Mouse (Mus musculus): ENCODE data around the gene Palm2. TPM values are rescaled to one million over a fixed set of nuclear protein-coding genes. Genes with fewer than 3 reads are reported as not detected.
A peak's percentile ranks its signal among the peaks of the same experiment; 100 is the strongest.

Gene Palm2
- polyA plus RNA-seq, 1 experiment: 5.2 TPM

DNA sequence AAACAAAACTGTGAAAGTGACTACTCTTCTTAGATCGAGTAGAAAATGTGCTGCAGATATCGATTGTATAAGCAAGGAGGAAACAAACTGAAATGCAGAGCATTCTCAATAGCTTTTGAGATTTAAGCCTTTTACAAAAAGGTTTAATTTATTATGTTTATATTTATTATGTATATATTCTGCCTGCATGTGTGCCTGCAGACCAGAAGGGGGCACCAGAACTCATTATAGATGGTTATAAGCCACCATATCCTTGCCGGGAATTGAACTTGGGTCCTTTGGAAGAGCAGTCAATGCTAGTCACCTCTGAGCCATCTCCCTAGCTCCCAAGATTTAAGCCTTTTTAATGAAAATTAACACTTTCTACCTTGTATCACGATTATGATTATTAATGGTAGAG, 101.0 kb downstream of the Palm2 start:
- TF ChIP-seq POLR2A (IDR thresholded peaks at IDR 0.05; ENCODE audit: insufficient read length, low read depth): no peak
- TF ChIP-seq POLR2AphosphoS2 (IDR thresholded peaks at IDR 0.05; ENCODE audit: insufficient read length, low read depth): no peak
- TF ChIP-seq USF1 (IDR thresholded peaks at IDR 0.05; ENCODE audit: low read depth): no peak
- TF ChIP-seq MAX (IDR thresholded peaks at IDR 0.05; ENCODE audit: low read depth): no peak
- no peak for TF ChIP-seq REST (IDR thresholded peaks at IDR 0.05; ENCODE audit: insufficient read depth, insufficient read length)
- no peak for TF ChIP-seq CEBPB (IDR thresholded peaks at IDR 0.05; ENCODE audit: insufficient read depth, poor library complexity, severe bottlenecking)
- no peak for TF ChIP-seq E2F4 (IDR thresholded peaks at IDR 0.05; ENCODE audit: insufficient read depth)
- H3ac ChIP-seq (ENCODE audit: control insufficient read depth, insufficient read length): no peak overlapping the region
- no peaks in the 10 kb centered on the region for H3K27me3 ChIP-seq (ENCODE audit: control insufficient read depth, insufficient read depth, insufficient read length)
- no peaks in the 10 kb centered on the region for H3K79me2 ChIP-seq (ENCODE audit: control insufficient read depth, insufficient read depth)
- H3K4me3 ChIP-seq: no peak overlapping the region
- H3K36me3 ChIP-seq (ENCODE audit: control insufficient read depth, insufficient read depth): no peaks in the 10 kb centered on the region
- H3K4me2 ChIP-seq (ENCODE audit: low read depth): no peak overlapping the region

DNA sequence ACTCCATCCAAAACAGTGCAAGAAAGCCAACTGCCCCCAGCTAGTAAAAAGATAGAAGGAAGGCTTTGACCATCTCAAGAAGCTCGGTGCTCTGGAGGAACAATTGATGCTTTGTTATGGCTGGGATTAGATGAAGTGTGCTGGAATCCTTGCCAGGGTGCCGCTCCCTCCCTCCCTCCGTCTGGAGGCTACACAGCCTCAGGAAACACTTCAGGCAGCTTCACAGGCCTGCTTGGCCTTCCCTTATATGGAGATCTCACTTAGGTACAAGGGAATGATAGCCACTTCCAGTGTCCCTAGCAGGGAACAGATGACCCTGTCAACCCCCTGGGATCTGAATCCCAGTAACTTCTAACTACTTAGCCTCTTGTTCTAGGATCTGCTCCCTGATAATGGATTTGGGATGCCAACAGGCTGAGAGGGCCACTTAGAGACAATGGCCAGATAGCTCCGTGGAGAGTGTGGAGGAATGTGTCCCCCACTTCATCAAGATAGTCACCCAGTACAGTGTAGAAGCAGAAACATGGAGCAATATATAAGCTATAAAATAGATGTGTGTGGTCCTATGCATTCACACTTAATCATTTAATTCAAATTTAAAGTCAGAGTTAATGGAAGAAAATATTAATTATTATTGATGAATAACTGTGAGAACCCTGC, 104.1 kb downstream of the Palm2 start:
- Histone ChIP-seq H3K4me2 (ENCODE audit: low read depth) (no peak overlapping the region), H3K36me3 (ENCODE audit: control insufficient read depth, insufficient read depth) (no peaks in the 10 kb centered on the region), H3K79me2 (ENCODE audit: control insufficient read depth, insufficient read depth) (no peaks in the 10 kb centered on the region), H3K4me3 (no peak overlapping the region), H3ac (ENCODE audit: control insufficient read depth, insufficient read length) (no peak overlapping the region), H3K27me3 (ENCODE audit: control insufficient read depth, insufficient read depth, insufficient read length) (no peaks in the 10 kb centered on the region)
- no peak for TF ChIP-seq REST (IDR thresholded peaks at IDR 0.05; ENCODE audit: insufficient read depth, insufficient read length)
- TF ChIP-seq SRF (IDR thresholded peaks at IDR 0.05; ENCODE audit: control insufficient read depth, insufficient read length, low read depth): peak; percentile 93

DNA sequence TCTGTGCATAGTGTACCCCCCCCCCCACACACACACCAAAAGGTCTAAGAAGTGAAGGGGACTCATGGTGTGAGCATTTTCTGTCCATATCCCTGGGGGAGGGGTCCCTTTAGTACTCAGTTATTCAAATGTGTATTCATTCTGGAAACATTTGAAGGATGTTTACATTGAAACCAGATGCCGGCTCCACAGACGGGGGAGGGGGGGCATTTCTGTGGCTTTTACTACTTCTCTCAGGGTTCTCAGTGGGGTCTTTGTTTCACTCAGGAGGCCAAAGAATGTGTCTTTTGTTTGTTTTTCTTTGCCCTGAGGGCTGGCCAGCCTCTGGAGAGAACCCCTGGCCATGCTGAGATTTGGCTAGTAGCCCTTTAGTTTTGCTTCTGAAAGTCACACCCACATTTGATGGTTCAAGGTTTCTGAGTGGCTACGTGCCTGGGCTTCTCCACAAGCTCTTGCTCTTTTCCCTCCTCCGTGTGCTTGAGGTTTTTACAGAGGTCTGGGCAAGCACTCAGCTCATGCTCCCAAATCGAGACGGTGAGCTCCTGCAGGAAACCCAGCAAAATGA, 109.7 kb downstream of the Palm2 start:
- H3ac ChIP-seq (ENCODE audit: control insufficient read depth, insufficient read length): no peak overlapping the region
- H3K27me3 ChIP-seq (ENCODE audit: control insufficient read depth, insufficient read depth, insufficient read length): no peaks in the 10 kb centered on the region
- peak overlapping the region; percentile 7 for H3K4me3 ChIP-seq
- H3K4me2 ChIP-seq (ENCODE audit: low read depth): peak overlapping the region; percentile 95
- TF ChIP-seq POLR2A (IDR thresholded peaks at IDR 0.05; ENCODE audit: insufficient read length, low read depth) (no peak), TCF3 (IDR thresholded peaks at IDR 0.05; ENCODE audit: insufficient read length, low read depth) (no peak), MYOD1 (IDR thresholded peaks at IDR 0.05; ENCODE audit: control insufficient read depth in 1 of 3, insufficient read length in 2 of 3, low read depth in 2 of 3) (no peak), POLR2AphosphoS2 (IDR thresholded peaks at IDR 0.05; ENCODE audit: insufficient read length, low read depth) (no peak), USF1 (IDR thresholded peaks at IDR 0.05; ENCODE audit: low read depth) (no peak), TCF12 (IDR thresholded peaks at IDR 0.05; ENCODE audit: insufficient read depth, poor library complexity, severe bottlenecking) (no peak), REST (IDR thresholded peaks at IDR 0.05; ENCODE audit: insufficient read depth, insufficient read length) (no peak), MYOG (IDR thresholded peaks at IDR 0.05; ENCODE audit: control insufficient read depth in 1 of 3, insufficient read depth in 1 of 3, insufficient read length in 2 of 3, low read depth in 2 of 3) (no peak), E2F4 (IDR thresholded peaks at IDR 0.05; ENCODE audit: insufficient read depth) (no peak), MAX (IDR thresholded peaks at IDR 0.05; ENCODE audit: low read depth) (no peak), CEBPB (IDR thresholded peaks at IDR 0.05; ENCODE audit: insufficient read depth, poor library complexity, severe bottlenecking) (no peak), SRF (IDR thresholded peaks at IDR 0.05; ENCODE audit: control insufficient read depth, insufficient read length, low read depth) (no peak)
- no peaks in the 10 kb centered on the region for H3K79me2 ChIP-seq (ENCODE audit: control insufficient read depth, insufficient read depth)
- no peaks in the 10 kb centered on the region for H3K36me3 ChIP-seq (ENCODE audit: control insufficient read depth, insufficient read depth)

DNA sequence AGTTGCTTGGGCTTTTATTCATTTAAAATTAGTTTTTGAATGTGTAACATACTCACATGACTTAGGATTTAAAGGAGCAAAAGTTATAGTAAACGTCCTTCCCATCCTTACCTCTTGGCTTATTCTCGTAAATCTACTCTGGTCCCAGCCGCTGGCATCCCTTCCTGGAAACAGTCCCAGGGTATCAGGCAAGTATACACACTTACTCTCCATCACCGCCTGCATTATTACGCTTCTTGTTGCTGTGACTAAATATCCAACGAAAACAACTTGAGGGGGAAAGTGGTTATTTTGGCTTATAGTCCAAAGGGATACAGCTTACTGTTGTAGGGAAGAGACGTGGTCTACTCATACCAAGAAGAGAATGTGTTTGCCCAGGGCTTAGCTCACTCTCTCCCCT, 113.7 kb downstream of the Palm2 start:
- Histone ChIP-seq H3K4me3 (no peak overlapping the region), H3ac (ENCODE audit: control insufficient read depth, insufficient read length) (no peak overlapping the region), H3K36me3 (ENCODE audit: control insufficient read depth, insufficient read depth) (no peaks in the 10 kb centered on the region), H3K4me2 (ENCODE audit: low read depth) (no peak overlapping the region), H3K79me2 (ENCODE audit: control insufficient read depth, insufficient read depth) (no peaks in the 10 kb centered on the region), H3K27me3 (ENCODE audit: control insufficient read depth, insufficient read depth, insufficient read length) (no peaks in the 10 kb centered on the region)
- TF ChIP-seq E2F4 (IDR thresholded peaks at IDR 0.05; ENCODE audit: insufficient read depth): no peak
- TF ChIP-seq USF1 (IDR thresholded peaks at IDR 0.05; ENCODE audit: low read depth): no peak
- no peak for TF ChIP-seq POLR2A (IDR thresholded peaks at IDR 0.05; ENCODE audit: insufficient read length, low read depth)
- TF ChIP-seq POLR2AphosphoS2 (IDR thresholded peaks at IDR 0.05; ENCODE audit: insufficient read length, low read depth): no peak
- no peak for TF ChIP-seq CEBPB (IDR thresholded peaks at IDR 0.05; ENCODE audit: insufficient read depth, poor library complexity, severe bottlenecking)
- TF ChIP-seq REST (IDR thresholded peaks at IDR 0.05; ENCODE audit: insufficient read depth, insufficient read length): no peak
- TF ChIP-seq MYOG (IDR thresholded peaks at IDR 0.05; ENCODE audit: control insufficient read depth in 1 of 3, insufficient read depth in 1 of 3, insufficient read length in 2 of 3, low read depth in 2 of 3): no peak
- TF ChIP-seq MAX (IDR thresholded peaks at IDR 0.05; ENCODE audit: low read depth): no peak
- no peak for TF ChIP-seq MYOD1 (IDR thresholded peaks at IDR 0.05; ENCODE audit: control insufficient read depth in 1 of 3, insufficient read length in 2 of 3, low read depth in 2 of 3)

DNA sequence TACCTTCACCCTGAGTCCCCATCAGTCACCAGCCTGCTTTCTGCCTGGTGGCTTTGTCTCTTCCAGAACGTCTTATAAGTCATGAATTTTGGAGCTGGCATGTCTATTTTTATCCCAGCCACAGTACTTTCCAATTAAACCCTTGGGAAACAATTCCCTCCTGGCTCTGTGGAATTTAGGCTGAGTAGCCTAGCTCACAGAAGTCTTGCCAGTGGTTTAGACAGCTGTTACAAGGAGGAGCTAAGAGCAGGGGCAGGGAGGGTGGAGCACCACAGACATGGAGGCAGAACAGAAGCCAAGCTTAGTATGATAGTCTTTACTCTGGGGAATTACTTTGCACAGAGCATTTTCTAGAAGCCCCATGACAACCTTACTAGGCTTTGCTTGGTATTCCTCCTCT, 116.2 kb downstream of the Palm2 start:
- H3K79me2 ChIP-seq (ENCODE audit: control insufficient read depth, insufficient read depth): no peaks in the 10 kb centered on the region
- H3K36me3 ChIP-seq (ENCODE audit: control insufficient read depth, insufficient read depth): no peaks in the 10 kb centered on the region
- H3K4me2 ChIP-seq (ENCODE audit: low read depth): peak overlapping the region; percentile 70
- no peak overlapping the region for H3K4me3 ChIP-seq
- no peak overlapping the region for H3ac ChIP-seq (ENCODE audit: control insufficient read depth, insufficient read length)
- TF ChIP-seq MYOD1 (IDR thresholded peaks at IDR 0.05; ENCODE audit: control insufficient read depth in 1 of 3, insufficient read length in 2 of 3, low read depth in 2 of 3): peak; percentile 69 to 95 (median 93)
- TF ChIP-seq USF1 (IDR thresholded peaks at IDR 0.05; ENCODE audit: low read depth): no peak
- no peak for TF ChIP-seq MAX (IDR thresholded peaks at IDR 0.05; ENCODE audit: low read depth)
- TF ChIP-seq E2F4 (IDR thresholded peaks at IDR 0.05; ENCODE audit: insufficient read depth): no peak
- TF ChIP-seq POLR2A (IDR thresholded peaks at IDR 0.05; ENCODE audit: insufficient read length, low read depth): no peak
- TF ChIP-seq TCF3 (IDR thresholded peaks at IDR 0.05; ENCODE audit: insufficient read length, low read depth): peak; percentile 14
- TF ChIP-seq POLR2AphosphoS2 (IDR thresholded peaks at IDR 0.05; ENCODE audit: insufficient read length, low read depth): no peak
- TF ChIP-seq MYOG (IDR thresholded peaks at IDR 0.05; ENCODE audit: control insufficient read depth in 1 of 3, insufficient read depth in 1 of 3, insufficient read length in 2 of 3, low read depth in 2 of 3): peak in 2 of 3 experiments; percentile 67 to 71
- 0 out of 2 replicates have a peak, but pooled peaks have one; percentile 21 for TF ChIP-seq CEBPB (IDR thresholded peaks at IDR 0.05; ENCODE audit: insufficient read depth, poor library complexity, severe bottlenecking)
- TF ChIP-seq TCF12 (IDR thresholded peaks at IDR 0.05; ENCODE audit: insufficient read depth, poor library complexity, severe bottlenecking): peak; percentile 75
- no peak for TF ChIP-seq SRF (IDR thresholded peaks at IDR 0.05; ENCODE audit: control insufficient read depth, insufficient read length, low read depth)
- no peak for TF ChIP-seq REST (IDR thresholded peaks at IDR 0.05; ENCODE audit: insufficient read depth, insufficient read length)
- H3K27me3 ChIP-seq (ENCODE audit: control insufficient read depth, insufficient read depth, insufficient read length): no peaks in the 10 kb centered on the region

All from myocyte (in vitro differentiated cells).